Mouse (Mus musculus): ENCODE measurements around the gene Pfkfb3. TPM values are rescaled to one million over a fixed set of nuclear protein-coding genes. Genes with fewer than 3 reads are reported as not detected.
A peak's percentile ranks its signal among the peaks of the same experiment; 100 is the strongest.
"Not testable (repeated sequence)": the region's sequence is repeated elsewhere in the genome, so short reads cannot be mapped to it uniquely, and the experiment has no call there.

The Pfkfb3 gene
- total and polyA plus RNA-seq, 2 experiments: 5.1 to 10.2 TPM

GRCm38 (mm10) chr2:11542121-11542520, 11.8 kb downstream of the Pfkfb3 start:
- 100% methylated on average over 1 of the region's 1 CpGs for WGBS
- no peaks in the 10 kb centered on the region for H3K79me2 ChIP-seq (ENCODE audit: control insufficient read depth, insufficient read depth, low read length)

DNA sequence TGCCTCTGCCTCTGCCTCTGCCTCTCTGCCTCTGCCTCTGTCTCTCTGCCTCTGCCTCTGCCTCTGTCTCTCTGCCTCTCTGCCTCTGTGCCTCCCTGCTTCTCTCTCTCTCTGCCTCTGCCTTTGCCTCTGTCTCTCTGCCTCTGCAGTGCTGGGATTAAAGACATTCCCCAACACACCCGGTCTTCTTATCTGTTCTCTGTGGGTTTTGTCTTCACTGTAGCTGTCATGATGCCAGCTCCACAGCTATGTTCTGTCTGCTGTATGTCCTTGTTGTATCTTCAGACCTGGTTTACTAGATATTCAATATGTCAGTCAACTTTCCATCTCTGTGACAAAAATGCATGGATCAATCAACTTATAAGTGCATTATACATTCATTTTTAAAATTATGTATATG, 12.3 kb downstream of the Pfkfb3 start:
- H3K4me3 ChIP-seq (ENCODE audit: insufficient read depth, low read depth, low read length); H3K27me3 ChIP-seq (ENCODE audit: control insufficient read depth, insufficient read depth, low read length); H3K9ac ChIP-seq (ENCODE audit: low read depth, low read length); H3K79me2 ChIP-seq (ENCODE audit: control insufficient read depth, insufficient read depth, low read length); H3K4me1 ChIP-seq (ENCODE audit: control insufficient read depth, insufficient read depth, low read length); H3K36me3 ChIP-seq (ENCODE audit: control insufficient read depth, insufficient read depth, low read length); H3K27ac ChIP-seq (replicated peaks; ENCODE audit: insufficient read depth, low read depth, low read length); DNase-seq (ENCODE audit: extremely low read depth, low read depth, low spot score): not testable (repeated sequence)
- WGBS: 61% methylated on average over 1 of the region's 1 CpGs

More at GRCm38 (mm10) chr2:11542121-11542520, 11.8 kb downstream of the Pfkfb3 start:
- Histone ChIP-seq H3K27me3 (ENCODE audit: control insufficient read depth, insufficient read depth, low read length) (no peaks in the 10 kb centered on the region), H3K4me1 (ENCODE audit: control insufficient read depth, insufficient read depth, low read length) (peaks cover 4% of the 10 kb centered on the region; the same call in 1 of the 2 replicates), H3K27ac (replicated peaks; ENCODE audit: insufficient read depth, low read depth, low read length) (no peak overlapping the region), H3K36me3 (ENCODE audit: control insufficient read depth, insufficient read depth, low read length) (no peaks in the 10 kb centered on the region), H3K9ac (ENCODE audit: low read depth, low read length) (no peak overlapping the region), H3K4me3 (ENCODE audit: insufficient read depth, low read depth, low read length) (no peak overlapping the region)
- TF ChIP-seq POLR2A (IDR thresholded peaks at IDR 0.05; ENCODE audit: extremely low read depth, insufficient read depth, low read length) (no peak), CTCF (IDR thresholded peaks at IDR 0.05; ENCODE audit: low read depth, low read length) (no peak)
- no peak for DNase-seq (ENCODE audit: extremely low read depth, low read depth, low spot score)

- WGBS: 26% methylated on average over 8 of the region's 8 CpGs
- peak overlapping the region; percentile 71; the same call in 1 of the 2 replicates for H3K9ac ChIP-seq (ENCODE audit: low read depth, low read length)
- H3K27me3 ChIP-seq (ENCODE audit: control insufficient read depth, insufficient read depth, low read length): no peaks in the 10 kb centered on the region
- H3K4me1 ChIP-seq (ENCODE audit: control insufficient read depth, insufficient read depth, low read length): peaks cover 8% of the 10 kb centered on the region
- H3K79me2 ChIP-seq (ENCODE audit: control insufficient read depth, insufficient read depth, low read length): no peaks in the 10 kb centered on the region
- peak overlapping the region; percentile 50; the same call in 1 of the 2 replicates for H3K4me3 ChIP-seq (ENCODE audit: insufficient read depth, low read depth, low read length)
- H3K36me3 ChIP-seq (ENCODE audit: control insufficient read depth, insufficient read depth, low read length): no peaks in the 10 kb centered on the region
- H3K27ac ChIP-seq (replicated peaks; ENCODE audit: insufficient read depth, low read depth, low read length): peak overlapping the region; percentile 97
- TF ChIP-seq POLR2A (IDR thresholded peaks at IDR 0.05; ENCODE audit: extremely low read depth, insufficient read depth, low read length): no peak
- no peak for TF ChIP-seq CTCF (IDR thresholded peaks at IDR 0.05; ENCODE audit: low read depth, low read length)
- peak; percentile 89 for DNase-seq (ENCODE audit: extremely low read depth, low read depth, low spot score)
Observed at GRCm38 (mm10) chr2:11535966-11536365, 17.9 kb downstream of the Pfkfb3 start.

DNA sequence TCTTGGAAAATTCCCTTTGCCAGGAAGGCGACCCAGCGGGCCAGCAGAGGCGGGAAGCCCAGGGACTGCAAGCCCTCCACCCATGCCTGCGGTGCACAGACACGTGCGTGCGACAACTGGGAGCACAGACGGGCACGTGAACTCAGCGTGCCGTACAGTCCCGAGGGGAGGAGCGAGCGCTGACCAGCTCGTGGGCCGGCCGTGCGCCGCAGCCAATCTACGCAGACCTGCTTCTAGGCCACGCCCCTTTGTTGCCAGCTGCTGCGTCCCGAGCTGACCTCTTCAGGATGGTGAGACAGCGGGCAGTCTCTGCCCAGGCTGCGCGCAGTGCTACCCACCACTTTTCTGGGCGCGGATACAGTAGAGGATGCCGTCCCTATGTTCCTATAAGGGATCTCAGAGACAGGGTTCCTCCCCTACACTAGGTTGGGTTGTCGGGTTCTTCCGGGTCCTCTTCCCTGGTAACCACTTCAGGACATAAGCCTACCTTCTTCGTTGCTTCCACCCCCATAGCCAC, 18.4 kb downstream of the Pfkfb3 start:
- DNase-seq (ENCODE audit: extremely low read depth, low read depth, low spot score): peak; percentile 93
- no peaks in the 10 kb centered on the region for H3K79me2 ChIP-seq (ENCODE audit: control insufficient read depth, insufficient read depth, low read length)
- WGBS: under 1% methylated on average over 32 of the region's 32 CpGs
- peak overlapping the region; percentile 54 for H3K4me3 ChIP-seq (ENCODE audit: insufficient read depth, low read depth, low read length)
- no peaks in the 10 kb centered on the region for H3K27me3 ChIP-seq (ENCODE audit: control insufficient read depth, insufficient read depth, low read length)
- no peaks in the 10 kb centered on the region for H3K36me3 ChIP-seq (ENCODE audit: control insufficient read depth, insufficient read depth, low read length)
- peak; percentile 86 for TF ChIP-seq POLR2A (IDR thresholded peaks at IDR 0.05; ENCODE audit: extremely low read depth, insufficient read depth, low read length)
- no peak for TF ChIP-seq CTCF (IDR thresholded peaks at IDR 0.05; ENCODE audit: low read depth, low read length)
- peaks cover 8% of the 10 kb centered on the region for H3K4me1 ChIP-seq (ENCODE audit: control insufficient read depth, insufficient read depth, low read length)
- peak overlapping the region; percentile 97 for H3K27ac ChIP-seq (replicated peaks; ENCODE audit: insufficient read depth, low read depth, low read length)
- peak overlapping the region; percentile 71 for H3K9ac ChIP-seq (ENCODE audit: low read depth, low read length)

GRCm38 (mm10) chr2:11534826-11535225, 19.1 kb downstream of the Pfkfb3 start:
- Histone ChIP-seq H3K4me1 (ENCODE audit: control insufficient read depth, insufficient read depth, low read length) (peaks cover 8% of the 10 kb centered on the region), H3K27ac (replicated peaks; ENCODE audit: insufficient read depth, low read depth, low read length) (peak overlapping the region; percentile 90), H3K4me3 (ENCODE audit: insufficient read depth, low read depth, low read length) (peak overlapping the region; percentile 28), H3K27me3 (ENCODE audit: control insufficient read depth, insufficient read depth, low read length) (no peaks in the 10 kb centered on the region), H3K9ac (ENCODE audit: low read depth, low read length) (peak overlapping the region; percentile 58), H3K79me2 (ENCODE audit: control insufficient read depth, insufficient read depth, low read length) (no peaks in the 10 kb centered on the region), H3K36me3 (ENCODE audit: control insufficient read depth, insufficient read depth, low read length) (no peaks in the 10 kb centered on the region)
- peak; percentile 92 for DNase-seq (ENCODE audit: extremely low read depth, low read depth, low spot score)
- no peak for TF ChIP-seq CTCF (IDR thresholded peaks at IDR 0.05; ENCODE audit: low read depth, low read length)
- no peak for TF ChIP-seq POLR2A (IDR thresholded peaks at IDR 0.05; ENCODE audit: extremely low read depth, insufficient read depth, low read length)
- WGBS: under 1% methylated on average over 10 of the region's 10 CpGs

DNA sequence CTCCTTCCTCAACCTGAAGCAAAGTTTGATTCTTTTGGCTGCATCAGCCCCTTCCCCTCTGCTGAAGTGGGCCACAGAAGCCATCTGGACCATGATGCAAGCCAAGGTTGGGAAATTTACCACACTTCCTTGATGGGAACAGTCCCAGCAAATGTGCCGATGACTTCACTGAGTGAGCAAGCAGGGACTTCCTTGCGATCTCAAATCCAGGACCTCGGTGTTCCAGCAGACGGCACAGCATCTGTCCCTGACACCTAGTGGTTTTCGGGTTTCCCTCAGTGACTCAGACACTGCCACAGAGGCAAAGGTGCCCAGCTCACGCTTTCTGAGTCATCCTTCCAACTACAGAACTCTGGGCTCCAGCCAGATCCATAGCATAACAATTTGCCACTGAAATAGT, 23.8 kb downstream of the Pfkfb3 start:
- H3K36me3 ChIP-seq (ENCODE audit: control insufficient read depth, insufficient read depth, low read length): no peaks in the 10 kb centered on the region
- H3K27me3 ChIP-seq (ENCODE audit: control insufficient read depth, insufficient read depth, low read length): no peaks in the 10 kb centered on the region
- no peak for TF ChIP-seq CTCF (IDR thresholded peaks at IDR 0.05; ENCODE audit: low read depth, low read length)
- no peak for TF ChIP-seq POLR2A (IDR thresholded peaks at IDR 0.05; ENCODE audit: extremely low read depth, insufficient read depth, low read length)
- WGBS: 76% methylated on average over 6 of the region's 6 CpGs
- H3K79me2 ChIP-seq (ENCODE audit: control insufficient read depth, insufficient read depth, low read length): no peaks in the 10 kb centered on the region
- H3K27ac ChIP-seq (replicated peaks; ENCODE audit: insufficient read depth, low read depth, low read length): no peak overlapping the region
- DNase-seq (ENCODE audit: extremely low read depth, low read depth, low spot score): no peak
- H3K4me3 ChIP-seq (ENCODE audit: insufficient read depth, low read depth, low read length): no peak overlapping the region
- H3K4me1 ChIP-seq (ENCODE audit: control insufficient read depth, insufficient read depth, low read length): peaks cover 9% of the 10 kb centered on the region
- H3K9ac ChIP-seq (ENCODE audit: low read depth, low read length): no peak overlapping the region
